In genomic region chr6:108517986-108518385, GRCm38 (mm10) we compare ENCODE assay signal across 18 mouse cellular contexts.
DNase-seq lines count a peak whose midpoint lies in the region; ATAC-seq and TF ChIP-seq lines count a peak whose summit lies in the region.
"Had no signal": no experiment of that assay in that cellular context is flagged by ENCODE, and none has a peak within 500 bp of the region (broad histone marks: within the 10 kb centered on the region; RNA-seq: fewer than 3 reads in every experiment).

No protein-coding gene starts in this region.

- no peak overlapping the region for H3K4me3 ChIP-seq in liver, adult 2 months (ENCODE audit: insufficient read depth, low read depth, low read length)
- no peak overlapping the region for H3K4me3 ChIP-seq in liver, embryonic 12.5 days
- H3K4me3 ChIP-seq in lung, embryonic 15.5 days: no peak overlapping the region
- H3K4me3 ChIP-seq in bone marrow, adult 2 months (replicated peaks; ENCODE audit: control insufficient read depth, low read depth, low read length): no peak overlapping the region
- no peak overlapping the region for H3K4me3 ChIP-seq in myocyte
- no peak overlapping the region for H3K4me3 ChIP-seq in hindbrain, embryonic 13.5 days
- H3K4me3 ChIP-seq: embryonic facial prominence, embryonic 12.5 days; forebrain, embryonic 12.5 days; heart, adult 2 months; heart, embryonic 15.5 days had no signal

- H3K9me3 ChIP-seq in liver, embryonic 12.5 days (replicated peaks): no peaks in the 10 kb centered on the region
- H3K9me3 ChIP-seq in lung, embryonic 15.5 days: no peaks in the 10 kb centered on the region
- H3K9me3 ChIP-seq in hindbrain, embryonic 13.5 days: no peaks in the 10 kb centered on the region
- H3K9me3 ChIP-seq: embryonic facial prominence, embryonic 12.5 days; forebrain, embryonic 12.5 days; heart, embryonic 15.5 days had no signal

- no peak; the same call in 1 of the 2 replicates for ATAC-seq in liver, embryonic 12.5 days
- no peak for ATAC-seq in lung, embryonic 15.5 days (ENCODE audit: borderline replicate concordance, extremely low read depth, low FRiP score, low TSS enrichment)
- no peak for ATAC-seq in hindbrain, embryonic 13.5 days (ENCODE audit: low FRiP score)

- no peak overlapping the region for H3K4me2 ChIP-seq in liver, embryonic 12.5 days
- H3K4me2 ChIP-seq in lung, embryonic 15.5 days: no peak overlapping the region
- H3K4me2 ChIP-seq in myocyte (ENCODE audit: low read depth): peak overlapping the region; percentile 34
- H3K4me2 ChIP-seq in hindbrain, embryonic 13.5 days: no peak overlapping the region
- H3K4me2 ChIP-seq: forebrain, embryonic 12.5 days; heart, embryonic 11.5 days; heart, embryonic 15.5 days had no signal

- H3K27me3 ChIP-seq in liver, adult 2 months (ENCODE audit: control insufficient read depth, insufficient read depth, low read length): no peaks in the 10 kb centered on the region
- H3K27me3 ChIP-seq in liver, embryonic 12.5 days (replicated peaks): no peaks in the 10 kb centered on the region
- H3K27me3 ChIP-seq in lung, embryonic 15.5 days: no peaks in the 10 kb centered on the region
- no peaks in the 10 kb centered on the region for H3K27me3 ChIP-seq in myocyte (ENCODE audit: control insufficient read depth, insufficient read depth, insufficient read length)
- H3K27me3 ChIP-seq in hindbrain, embryonic 13.5 days: no peaks in the 10 kb centered on the region
- H3K27me3 ChIP-seq: embryonic facial prominence, embryonic 12.5 days; forebrain, embryonic 12.5 days; heart, embryonic 15.5 days had no signal

- no peak overlapping the region for H3ac ChIP-seq in myocyte (ENCODE audit: control insufficient read depth, insufficient read length)

- no peak for TF ChIP-seq CTCF in liver, adult 2 months (IDR thresholded peaks at IDR 0.05; ENCODE audit: low read depth, low read length)
- no peak for TF ChIP-seq CTCF in bone marrow, adult 2 months (IDR thresholded peaks at IDR 0.05; ENCODE audit: control insufficient read depth, insufficient read depth, low read length)

- peak; percentile 88 for DNase-seq in liver, adult 2 months (ENCODE audit: extremely low read depth, low read depth, low spot score)
- DNase-seq in lung, postnatal 4 days: no peak
- DNase-seq: adrenal gland, postnatal 10 days; cerebellum, adult 11-12 months; cerebellum, adult 9-10 months; cerebellum, postnatal 25 days; gastrocnemius, postnatal 10 days; heart, adult 2 months; heart, postnatal 14 days had no signal

- WGBS in liver, adult 2 months: 39% methylated on average over 1 of the region's 1 CpGs
- 69% methylated on average over 1 of the region's 1 CpGs for WGBS in liver, embryonic 12.5 days (ENCODE audit: insufficient replicate concordance)
- WGBS in lung, embryonic 15.5 days: 82% methylated on average over 1 of the region's 1 CpGs
- WGBS in bone marrow, adult 2 months: 74% methylated on average over 1 of the region's 1 CpGs
- 100% methylated on average over 1 of the region's 1 CpGs for WGBS in hindbrain, embryonic 13.5 days

- peaks cover 23% of the 10 kb centered on the region for H3K4me1 ChIP-seq in liver, adult 2 months (ENCODE audit: control insufficient read depth, insufficient read depth, low read length)
- peaks cover 17% of the 10 kb centered on the region for H3K4me1 ChIP-seq in liver, embryonic 12.5 days
- peaks cover 25% of the 10 kb centered on the region for H3K4me1 ChIP-seq in lung, embryonic 15.5 days
- H3K4me1 ChIP-seq in bone marrow, adult 2 months (ENCODE audit: control insufficient read depth, insufficient read depth, low read length): peaks cover 2% of the 10 kb centered on the region; the same call in 1 of the 2 replicates
- H3K4me1 ChIP-seq in hindbrain, embryonic 13.5 days (replicated peaks): peaks cover 8% of the 10 kb centered on the region
- H3K4me1 ChIP-seq: forebrain, embryonic 12.5 days had no signal

- H3K36me3 ChIP-seq in liver, adult 2 months (ENCODE audit: control insufficient read depth, insufficient read depth, low read length): peaks cover 11% of the 10 kb centered on the region
- peaks cover 8% of the 10 kb centered on the region; the same call in 1 of the 2 replicates for H3K36me3 ChIP-seq in liver, embryonic 12.5 days
- H3K36me3 ChIP-seq in lung, embryonic 15.5 days: peaks cover 7% of the 10 kb centered on the region; the same call in 1 of the 2 replicates
- H3K36me3 ChIP-seq in myocyte (ENCODE audit: control insufficient read depth, insufficient read depth): no peaks in the 10 kb centered on the region
- 0 out of 2 replicates have a peak, but pooled peaks cover 3% of the 10 kb centered on the region for H3K36me3 ChIP-seq in hindbrain, embryonic 13.5 days
- H3K36me3 ChIP-seq: embryonic facial prominence, embryonic 12.5 days; forebrain, embryonic 12.5 days had no signal

- H3K79me2 ChIP-seq in liver, adult 2 months (ENCODE audit: control insufficient read depth, insufficient read depth, low read length): no peaks in the 10 kb centered on the region
- H3K79me2 ChIP-seq in myocyte (ENCODE audit: control insufficient read depth, insufficient read depth): no peaks in the 10 kb centered on the region

- peak overlapping the region; percentile 63 for H3K27ac ChIP-seq in liver, adult 2 months (replicated peaks; ENCODE audit: insufficient read depth, low read depth, low read length)
- H3K27ac ChIP-seq in liver, embryonic 12.5 days: no peak overlapping the region
- peak overlapping the region; percentile 44; the same call in 1 of the 2 replicates for H3K27ac ChIP-seq in lung, embryonic 15.5 days
- peak overlapping the region; percentile 72 for H3K27ac ChIP-seq in bone marrow, adult 2 months (ENCODE audit: control insufficient read depth, insufficient read depth, low read depth, low read length, poor library complexity)
- H3K27ac ChIP-seq in hindbrain, embryonic 13.5 days: no peak overlapping the region
- H3K27ac ChIP-seq: forebrain, embryonic 12.5 days; heart, adult 2 months; heart, embryonic 15.5 days had no signal

- peak overlapping the region; percentile 2; the same call in 1 of the 2 replicates for H3K9ac ChIP-seq in liver, adult 2 months (ENCODE audit: low read depth, low read length)
- H3K9ac ChIP-seq in liver, embryonic 12.5 days: no peak overlapping the region
- no peak overlapping the region for H3K9ac ChIP-seq in lung, embryonic 15.5 days
- no peak overlapping the region for H3K9ac ChIP-seq in hindbrain, embryonic 13.5 days
- H3K9ac ChIP-seq: embryonic facial prominence, embryonic 12.5 days; forebrain, embryonic 12.5 days; heart, embryonic 15.5 days had no signal

- TF ChIP-seq POLR2A in liver, adult 2 months (IDR thresholded peaks at IDR 0.05; ENCODE audit: extremely low read depth, insufficient read depth, low read length): no peak
- TF ChIP-seq POLR2A in bone marrow, adult 2 months (IDR thresholded peaks at IDR 0.05; ENCODE audit: borderline replicate concordance, control insufficient read depth, low read depth, low read length): no peak
- TF ChIP-seq POLR2A in myocyte (IDR thresholded peaks at IDR 0.05; ENCODE audit: insufficient read length, low read depth): no peak

TF ChIP-seq in myocyte, 11 proteins besides CTCF, POLR2A, EP300 and RAD21:
- TF ChIP-seq TCF12 (IDR thresholded peaks at IDR 0.05; ENCODE audit: insufficient read depth, poor library complexity, severe bottlenecking) (no peak), TCF3 (IDR thresholded peaks at IDR 0.05; ENCODE audit: insufficient read length, low read depth) (no peak), SRF (IDR thresholded peaks at IDR 0.05; ENCODE audit: control insufficient read depth, insufficient read length, low read depth) (no peak), MYOD1 (IDR thresholded peaks at IDR 0.05; ENCODE audit: control insufficient read depth in 1 of 3, insufficient read length in 2 of 3, low read depth in 2 of 3) (no peak), MAX (IDR thresholded peaks at IDR 0.05; ENCODE audit: low read depth) (no peak), E2F4 (IDR thresholded peaks at IDR 0.05; ENCODE audit: insufficient read depth) (no peak), USF1 (IDR thresholded peaks at IDR 0.05; ENCODE audit: low read depth) (no peak), MYOG (IDR thresholded peaks at IDR 0.05; ENCODE audit: control insufficient read depth in 1 of 3, insufficient read depth in 1 of 3, insufficient read length in 2 of 3, low read depth in 2 of 3) (no peak), POLR2AphosphoS2 (IDR thresholded peaks at IDR 0.05; ENCODE audit: insufficient read length, low read depth) (no peak), CEBPB (IDR thresholded peaks at IDR 0.05; ENCODE audit: insufficient read depth, poor library complexity, severe bottlenecking) (no peak), REST (IDR thresholded peaks at IDR 0.05; ENCODE audit: insufficient read depth, insufficient read length) (no peak)
TF ChIP-seq in myocyte: peak in this region for 0.

Comparison
In these comparisons a context has a peak if more than half of its experiments do, and no peak if none do; other contexts are left out.
1. H3K27ac ChIP-seq: peak in liver, adult 2 months (single experiment), lung, embryonic 15.5 days (single experiment) and bone marrow, adult 2 months (single experiment); none in liver, embryonic 12.5 days (single experiment) and hindbrain, embryonic 13.5 days (single experiment).